Mouse (Mus musculus): ENCODE data around the gene Acox3.
A peak's percentile ranks its signal among the peaks of the same experiment; 100 is the strongest.

The Acox3 gene

GRCm38 (mm10) chr5:35582445-35583220 lies at the start of gene Acox3:
Gene Acox3, plus strand, starts transcription at chr5:35583040.
- peak; percentile 96 for DNase-seq

DNA sequence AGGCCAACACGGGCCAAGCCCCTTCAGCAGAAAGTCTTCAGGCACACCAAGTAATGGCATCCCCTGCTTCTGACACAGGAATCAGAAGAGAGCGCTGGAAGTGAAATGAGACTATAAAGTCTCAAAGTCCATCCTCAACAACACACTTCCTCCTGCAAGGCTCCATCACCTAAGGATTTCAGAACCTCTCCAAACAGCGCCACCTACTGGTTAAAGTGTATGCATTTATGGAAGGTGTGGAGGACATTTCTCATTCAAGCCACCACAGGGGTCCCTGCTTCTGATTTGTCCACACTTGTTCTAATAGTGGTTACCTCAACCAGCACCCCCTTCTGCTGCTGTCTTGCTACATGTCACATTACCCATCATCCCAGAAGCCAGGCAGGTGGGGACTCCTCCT lies 46.6 kb upstream of the Acox3 start:
- DNase-seq = no peak

- no peak for DNase-seq
Measured at GRCm38 (mm10) chr5:35537474-35537873, 45.4 kb upstream of the Acox3 start.

GRCm38 (mm10) chr5:35538022-35538421 lies 44.8 kb upstream of the Acox3 start:
- no peak for DNase-seq

GRCm38 (mm10) chr5:35539576-35539975 lies 43.3 kb upstream of the Acox3 start:
- DNase-seq = no peak

GRCm38 (mm10) chr5:35540555-35540954 lies 42.3 kb upstream of the Acox3 start:
- DNase-seq = peak; percentile 9

- DNase-seq = no peak
Measured at GRCm38 (mm10) chr5:35541059-35541790, 41.6 kb upstream of the Acox3 start.

- no peak for DNase-seq
Measured at GRCm38 (mm10) chr5:35546127-35546526, 36.7 kb upstream of the Acox3 start.

- DNase-seq = no peak
Measured at GRCm38 (mm10) chr5:35551855-35552837, 30.7 kb upstream of the Acox3 start.

- DNase-seq = no peak
Measured at GRCm38 (mm10) chr5:35552838-35553539, 29.9 kb upstream of the Acox3 start.

DNA sequence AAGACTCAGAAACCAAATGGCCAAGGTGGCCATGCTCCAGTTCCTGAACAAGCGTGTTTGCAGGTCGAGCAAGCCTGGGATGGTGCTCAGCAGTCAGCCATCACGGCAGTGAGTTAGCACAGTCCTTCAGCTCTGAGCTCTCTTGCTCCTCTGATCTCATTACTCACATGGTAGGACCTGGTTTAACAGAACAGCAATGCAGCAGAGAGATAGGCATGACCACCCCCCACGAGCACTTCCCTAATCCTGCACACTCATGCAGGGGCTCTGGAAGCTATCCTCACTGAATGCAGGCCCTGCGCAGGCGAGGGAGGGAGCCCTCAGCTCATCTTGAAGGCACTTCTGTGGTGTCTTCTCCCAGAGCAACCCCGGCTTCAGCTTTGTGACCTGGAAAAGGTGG lies 26.4 kb upstream of the Acox3 start:
- no peak for DNase-seq

GRCm38 (mm10) chr5:35557946-35558621 lies 24.8 kb upstream of the Acox3 start:
- no peak for DNase-seq

GRCm38 (mm10) chr5:35559447-35559846 lies 23.4 kb upstream of the Acox3 start:
- DNase-seq = no peak

- DNase-seq = no peak
Measured at GRCm38 (mm10) chr5:35562616-35563015, 20.2 kb upstream of the Acox3 start.

DNA sequence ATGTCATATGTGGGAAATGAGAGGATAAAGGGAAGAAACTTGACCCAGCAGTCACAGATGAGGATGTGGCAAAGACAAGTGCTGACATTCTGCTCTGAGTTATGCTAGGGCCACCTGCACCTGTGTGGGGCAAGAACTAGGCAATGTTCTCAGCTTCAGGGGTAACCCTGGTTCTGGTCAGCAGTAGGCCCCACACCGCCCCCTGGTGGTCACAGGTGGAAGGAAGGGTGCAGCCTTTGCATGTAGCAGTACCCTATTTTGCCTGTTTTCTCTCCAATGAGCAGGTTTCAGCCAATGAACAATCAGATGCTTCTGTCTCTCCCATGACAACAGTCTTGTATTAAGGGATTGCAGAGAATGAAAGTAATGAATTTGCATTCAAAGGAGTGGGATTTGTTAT lies 19.4 kb upstream of the Acox3 start:
- peak; percentile 82 for DNase-seq

DNA sequence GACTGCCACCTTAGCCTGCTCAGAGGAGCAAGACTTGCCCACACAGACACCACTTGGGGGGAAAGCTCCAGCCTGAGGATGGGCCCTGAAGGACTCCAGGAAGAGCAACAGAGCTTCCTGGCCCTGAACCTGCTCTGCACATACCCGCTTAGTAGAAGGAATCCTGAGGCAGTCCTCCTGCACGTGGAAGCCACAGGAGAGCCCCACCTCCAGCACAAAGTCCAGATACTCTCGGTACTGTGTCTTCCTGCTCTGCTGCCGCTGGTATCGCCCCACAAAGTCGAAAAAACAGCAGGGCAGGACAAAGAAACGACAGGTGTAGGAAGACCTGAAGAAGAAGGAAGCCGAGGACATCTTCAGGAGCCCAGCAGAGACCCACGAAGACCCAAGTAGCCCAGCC lies 17.6 kb upstream of the Acox3 start:
- no peak for DNase-seq

DNA sequence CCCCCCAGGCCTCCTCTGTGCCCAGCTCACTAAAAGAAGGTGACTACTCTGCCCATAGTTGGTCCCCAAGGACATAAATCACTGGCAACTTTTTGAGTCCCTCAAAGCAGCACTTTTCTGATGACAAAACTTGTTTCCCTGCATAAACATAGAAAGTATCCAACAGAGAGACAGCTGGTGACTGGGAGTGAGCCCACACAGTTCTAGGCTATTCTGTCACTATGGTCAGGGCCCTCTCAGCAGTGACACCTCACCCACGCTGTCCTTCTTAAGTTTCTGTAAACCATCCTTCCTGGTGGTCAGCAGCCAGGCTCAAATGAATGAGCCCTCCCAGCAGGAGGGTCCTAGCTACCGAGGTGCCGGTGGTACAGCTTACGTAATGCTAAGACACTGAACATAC lies 16.2 kb upstream of the Acox3 start:
- no peak for DNase-seq

DNA sequence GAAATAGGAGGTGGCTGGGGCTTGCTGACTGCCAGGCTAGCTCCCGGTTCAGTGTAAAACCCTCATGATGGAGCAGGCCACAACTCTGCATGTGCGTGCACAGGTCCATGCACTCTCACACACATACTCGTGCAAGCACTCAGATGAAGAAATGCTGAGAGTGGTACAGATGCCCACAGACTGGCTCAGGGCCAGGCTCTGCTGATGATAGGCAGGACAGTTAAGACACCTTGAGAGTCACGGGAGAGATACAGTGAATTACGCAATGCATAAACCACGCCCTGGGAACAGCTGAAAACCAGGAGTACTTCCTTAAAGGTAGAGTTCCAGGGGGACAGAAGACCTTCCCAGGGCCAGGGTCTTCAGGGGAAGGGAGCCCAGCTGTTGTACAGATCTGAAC lies 11.3 kb upstream of the Acox3 start:
- DNase-seq = no peak

DNA sequence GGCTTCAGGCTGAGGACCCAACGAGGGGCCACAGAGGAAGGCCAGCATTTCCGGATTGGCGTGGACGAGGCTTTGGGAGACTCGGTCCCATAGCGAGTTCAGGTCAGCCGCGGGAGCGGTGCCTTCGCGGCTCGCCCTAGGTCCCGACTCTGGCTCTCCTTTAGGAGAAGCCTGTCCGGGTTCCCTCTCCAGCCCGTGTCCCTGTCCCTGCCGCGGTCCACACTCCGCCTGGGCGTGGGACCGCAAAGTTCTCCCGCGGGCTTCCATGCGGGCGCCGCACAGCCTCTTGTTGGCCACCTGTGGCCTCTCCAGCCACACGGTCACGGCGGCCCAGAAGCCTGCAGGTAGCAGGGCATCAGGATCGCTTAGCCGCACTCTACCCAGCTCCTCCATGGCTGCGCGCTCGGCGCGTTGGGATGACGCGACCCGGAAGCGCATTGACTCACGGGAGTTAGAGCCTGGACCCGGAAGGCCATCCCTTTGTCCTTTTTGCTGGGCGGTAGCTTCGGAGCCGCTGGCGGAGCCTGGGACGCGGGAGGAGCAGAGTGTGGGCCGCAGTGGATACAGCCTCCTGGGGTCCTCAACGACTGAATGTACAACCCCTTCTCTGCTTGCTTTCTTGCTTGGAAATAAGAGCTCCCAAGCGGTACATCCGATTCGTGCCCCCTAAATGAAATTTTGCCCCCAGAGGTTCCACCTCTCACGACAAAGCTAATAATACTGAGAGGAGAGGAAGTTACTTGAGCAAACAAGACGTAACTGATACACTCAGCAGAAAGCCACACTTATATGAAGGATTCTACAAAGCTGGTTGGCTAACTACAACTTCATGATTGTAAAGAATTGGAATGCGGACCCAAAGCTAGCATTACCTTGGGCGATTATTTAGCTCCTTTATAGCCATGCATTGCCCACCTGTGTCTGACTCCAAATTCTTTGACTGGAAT lies 7.9 kb upstream of the Acox3 start, which contains the start of gene Trmt44:
TSS of gene Trmt44 (minus strand) at position 418 of the 947 bp plus-strand sequence.
- DNase-seq = peak; percentile 91

- DNase-seq = no peak
Measured at GRCm38 (mm10) chr5:35576409-35577020, 6.3 kb upstream of the Acox3 start.
